Mouse (Mus musculus) lung, postnatal 0 days (tissue): ENCODE results near the gene Tnp1.

Source experiments
- CTCF ChIP-seq: IDR thresholded peaks from 2 replicates; pipeline ENCODE4 v1.5.1; 2016; ENCODE audit warnings: antibody characterized with exemption, mild to moderate bottlenecking
- EP300 ChIP-seq: IDR thresholded peaks from 2 replicates; pipeline ENCODE4 v1.6.1; 2016; ENCODE audit warnings: antibody characterized with exemption, mild to moderate bottlenecking, control low read depth

DNA sequence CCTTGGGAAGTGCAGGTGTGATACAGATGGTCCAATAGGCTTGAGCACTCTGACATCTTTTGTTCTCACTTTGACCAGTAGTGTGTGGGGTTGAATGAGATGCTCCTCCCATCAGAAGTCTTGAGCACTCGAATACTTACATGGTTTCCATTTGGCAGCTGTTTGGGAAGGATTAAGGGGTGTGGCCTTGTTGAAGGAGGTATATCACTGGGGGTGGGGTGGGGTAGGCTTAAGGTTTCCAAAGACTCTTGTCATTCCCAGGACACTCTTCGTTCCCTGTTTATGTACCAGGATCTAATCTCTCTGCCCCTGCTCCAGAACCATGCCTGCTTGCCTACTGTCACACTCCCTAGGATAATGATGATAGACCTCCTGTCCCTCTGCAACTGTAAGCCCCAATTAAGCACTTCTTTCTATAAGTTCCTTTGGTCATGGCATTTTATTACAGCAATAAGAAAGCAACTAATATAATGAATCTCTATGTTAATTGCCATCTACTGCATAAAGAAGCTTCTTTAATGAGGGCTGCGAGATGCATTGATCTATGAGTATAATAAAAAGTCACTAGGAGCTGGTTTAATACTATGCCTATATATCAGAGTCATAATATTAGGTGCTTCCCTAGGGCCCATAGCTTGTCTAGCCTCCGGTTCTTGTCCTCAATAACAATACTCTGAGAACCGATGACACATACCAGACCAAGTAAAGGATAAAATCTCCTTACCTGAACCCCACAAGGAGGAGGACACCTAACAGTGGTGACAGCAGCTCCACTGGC, 20.8 kb downstream of the Tnp1 start:
- TF ChIP-seq CTCF (no peak), EP300 (no peak)
